Comparison of ENCODE assay signal across 8 mouse cellular contexts in genomic region chr7:16192315-16192714, GRCm38 (mm10). TPM values are rescaled to one million over a fixed set of nuclear protein-coding genes. Genes with fewer than 3 reads are reported as not detected.
DNase-seq lines count a peak whose midpoint lies in the region; ATAC-seq and TF ChIP-seq lines count a peak whose summit lies in the region.

No protein-coding gene starts in this region.

- peaks cover 4% of the 10 kb centered on the region; the same call in 1 of the 2 replicates for H3K36me3 ChIP-seq in hindbrain, postnatal 0 days (ENCODE audit: insufficient read depth, low read length)

- H3K9ac ChIP-seq in hindbrain, postnatal 0 days (replicated peaks; ENCODE audit: low read length) = no peak overlapping the region

- H3K27ac ChIP-seq in hindbrain, postnatal 0 days = no peak overlapping the region

- no peak overlapping the region for H3K4me3 ChIP-seq in hindbrain, postnatal 0 days (ENCODE audit: low read length)

- no peaks in the 10 kb centered on the region for H3K4me1 ChIP-seq in hindbrain, postnatal 0 days (ENCODE audit: insufficient read depth, low read length)

- DNase-seq in Muller cell, postnatal 12 days (ENCODE audit: inconsistent ontology term) = peak; percentile 47
- peak; percentile 77 to 88 for DNase-seq in cerebellum, adult 18-20 months
- DNase-seq in forelimb bud, embryonic 11.5 days (ENCODE audit: low read depth, low spot score) = peak; percentile 71
- peak; percentile 86 for DNase-seq in hindbrain, postnatal 0 days (ENCODE audit: low spot score)
- peak; percentile 80 to 85 for DNase-seq in left cerebral cortex, adult 18-20 months (ENCODE audit: low spot score in 2 of 2)
- peak; percentile 78 for DNase-seq in mesoderm, embryonic 11.5 days (ENCODE audit: low read depth, low spot score)
- peak; percentile 49 to 55 for DNase-seq in right cerebral cortex, postnatal 36 days (ENCODE audit: low spot score in 2 of 2)
- peak; percentile 43 to 80 for DNase-seq in urinary bladder, postnatal 4 days (ENCODE audit: low spot score in 2 of 2)

- WGBS in hindbrain, postnatal 0 days = 15% methylated on average over 5 of the region's 5 CpGs

- ATAC-seq in hindbrain, postnatal 0 days = peak; percentile 60

- no peaks in the 10 kb centered on the region for H3K27me3 ChIP-seq in hindbrain, postnatal 0 days (ENCODE audit: insufficient read depth, low read length)

- peak; percentile 70 for TF ChIP-seq CTCF in hindbrain, postnatal 0 days (IDR thresholded peaks at IDR 0.05; ENCODE audit: low read depth)

- no peaks in the 10 kb centered on the region for H3K9me3 ChIP-seq in hindbrain, postnatal 0 days (ENCODE audit: low read length)

- no peak overlapping the region for H3K4me2 ChIP-seq in hindbrain, postnatal 0 days (ENCODE audit: low read depth, low read length)

RNA-seq across cellular contexts. Expression of gene Meis3, which starts 17.4 kb away (rescaled TPM):
- 76.6 and 81.3 TPM in 2 replicates for total RNA-seq in hindbrain, postnatal 0 days (2014; rRNA removed)
- polyA plus RNA-seq in hindbrain, postnatal 0 days (2015; fragmentation: Nextera tagmentation; extraction: Ambion mirVana) = 77.5 and 84.6 TPM in 2 replicates
- 10 to 100 TPM; 39.8 to 41.7 TPM for total RNA-seq in left cerebral cortex, adult 18-20 months (2021)

RNA-seq across cellular contexts. Expression of gene Dhx34, which starts 29.5 kb away (rescaled TPM):
- 21.1 and 25.0 TPM in 2 replicates for total RNA-seq in hindbrain, postnatal 0 days (2014; rRNA removed)
- 9.1 and 9.4 TPM in 2 replicates for polyA plus RNA-seq in hindbrain, postnatal 0 days (2015; fragmentation: Nextera tagmentation; extraction: Ambion mirVana)
- total RNA-seq in left cerebral cortex, adult 18-20 months (2021) = 10 to 100 TPM; 11.3 to 13.4 TPM

RNA-seq across cellular contexts. Expression of gene C5ar2, which starts 51.6 kb away (rescaled TPM):
- 0.47 TPM in 1 of 2 replicates, not detected in the other for total RNA-seq in hindbrain, postnatal 0 days (2014; rRNA removed)
- 0.11 and 0.18 TPM in 2 replicates for polyA plus RNA-seq in hindbrain, postnatal 0 days (2015; fragmentation: Nextera tagmentation; extraction: Ambion mirVana)
- under 1 TPM; 0.58 to 0.73 TPM for total RNA-seq in left cerebral cortex, adult 18-20 months (2021)
